Mouse (Mus musculus) midbrain, embryonic 11.5 days (tissue): Measurements from ENCODE around the gene Por. TPM values are rescaled to one million over a fixed set of nuclear protein-coding genes. Genes with fewer than 3 reads are reported as not detected.

ENCODE experiments used
- ATAC-seq: fragments of 200-750 bp; cut with Nextera tagmentation; 2 replicates; pipeline ENCODE4 v1.8.0; 2017; ENCODE audit warnings: moderate TSS enrichment, moderate library complexity; ENCODE audit not compliant: low FRiP score
- DNase-seq: peaks from one replicate; pipeline ENCODE4 v3.0.0; 2015; ENCODE audit warnings: low spot score; ENCODE audit errors: missing footprints
- H3K27ac ChIP-seq: fragments of 300-500 bp; sonication (generic); 2 replicates; pipeline ENCODE4 v1.5.1; 2014; ENCODE audit warnings: low read depth, low read length
- H3K27me3 ChIP-seq: fragments of 300-500 bp; sonication (generic); 2 replicates; pipeline ENCODE4 v1.6.1; 2014; ENCODE audit warnings: mild to moderate bottlenecking, low read length, moderate library complexity, mixed read lengths; ENCODE audit not compliant: control insufficient read depth, insufficient read depth
- H3K36me3 ChIP-seq: fragments of 300-500 bp; sonication (generic); 2 replicates; pipeline ENCODE4 v1.6.1; 2014; ENCODE audit warnings: mild to moderate bottlenecking, low read length, moderate library complexity, mixed read lengths; ENCODE audit not compliant: control insufficient read depth, insufficient read depth
- H3K4me1 ChIP-seq: fragments of 300-500 bp; sonication (generic); 2 replicates; pipeline ENCODE4 v1.6.1; 2014; ENCODE audit warnings: low read length; ENCODE audit not compliant: control insufficient read depth, insufficient read depth
- H3K4me2 ChIP-seq: fragments of 300-500 bp; sonication (generic); 2 replicates; pipeline ENCODE4 v1.6.1; 2014; ENCODE audit warnings: mild to moderate bottlenecking, moderate library complexity
- H3K4me3 ChIP-seq: fragments of 300-500 bp; sonication (generic); 2 replicates; pipeline ENCODE4 v1.5.1; 2014; ENCODE audit warnings: low read depth, low read length
- H3K9ac ChIP-seq: fragments of 300-500 bp; sonication (generic); 2 replicates; pipeline ENCODE4 v1.6.1; 2014; ENCODE audit warnings: low read length
- H3K9me3 ChIP-seq: fragments of 300-500 bp; sonication (generic); 2 replicates; pipeline ENCODE4 v1.6.1; 2016; ENCODE audit warnings: low read length; ENCODE audit not compliant: control insufficient read depth
- WGBS: fragments of 180-500 bp; shearing (Covaris S2); extraction: QIAGEN DNeasy Blood & Tissue Kit; methylation state at CpG from one replicate; pipeline ENCODE4 v1.1.7; 2014; 5-methylcytosine and 5-hydroxymethylcytosine counted together
- polyA plus RNA-seq: library from polyadenylated mRNA; unstranded; fragments of >200 nt; fragmentation: Nextera tagmentation; extraction: Ambion mirVana; gene quantifications from 2 replicates; pipeline ENCODE4 v1.2.1, GENCODE M21; 2014

The Por gene
- polyA plus RNA-seq, 1 experiment from 2014 or later: 95.4 TPM

DNA sequence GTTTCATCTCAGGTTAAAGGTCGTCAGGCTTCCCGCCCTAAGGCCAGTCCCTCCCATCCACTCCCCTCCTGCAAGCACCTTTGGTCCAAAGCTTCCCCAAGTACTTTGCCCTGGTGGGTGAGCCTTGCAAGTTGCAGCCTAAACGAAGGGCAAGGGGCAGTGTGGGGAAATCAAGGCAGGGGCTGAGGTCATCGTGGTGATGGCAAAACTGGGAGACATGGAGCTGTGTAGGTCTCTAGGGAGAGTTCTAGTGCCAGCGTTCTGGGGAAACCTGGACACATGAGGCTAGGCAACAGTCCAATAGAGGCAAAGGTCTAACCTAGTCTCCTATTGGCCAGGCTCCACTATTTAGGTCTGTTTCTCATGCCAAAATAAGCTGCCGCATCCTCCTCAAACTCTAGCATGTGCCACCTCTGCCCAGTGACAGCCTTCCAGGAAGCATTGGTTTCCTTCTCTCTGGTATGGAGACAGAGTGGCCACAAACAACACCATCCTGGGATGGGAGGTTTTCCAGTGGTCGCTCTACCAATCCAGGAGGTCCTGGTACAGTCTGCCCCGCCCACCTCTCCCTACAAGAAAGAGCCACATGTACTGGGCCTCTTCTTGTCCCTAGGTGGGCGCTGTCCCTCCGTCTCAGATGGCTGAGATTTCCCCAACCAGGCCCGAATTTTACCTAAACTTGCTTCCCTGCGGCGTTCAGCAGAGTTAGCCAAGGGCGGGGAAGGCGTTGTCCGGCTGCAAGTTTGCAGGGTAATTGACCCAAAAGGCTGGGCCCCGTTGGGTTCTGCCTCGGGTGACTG, 73.3 kb downstream of the Por start:
- Histone ChIP-seq H3K9me3 (peaks cover 8% of the 10 kb centered on the region; the same call in 1 of the 2 replicates), H3K4me1 (peaks cover 9% of the 10 kb centered on the region), H3K9ac (peak overlapping the region; percentile 80), H3K27me3 (no peaks in the 10 kb centered on the region), H3K27ac (no peak overlapping the region), H3K4me2 (peak overlapping the region; percentile 94), H3K36me3 (no peaks in the 10 kb centered on the region), H3K4me3 (peak overlapping the region; percentile 91)
- 19% methylated on average over 18 of the region's 18 CpGs for WGBS
- ATAC-seq (peak; percentile 49), DNase-seq (peak; percentile 91)

- DNase-seq (peak; percentile 97), ATAC-seq (peak; percentile 94)
- H3K27me3 ChIP-seq: no peaks in the 10 kb centered on the region
- peak within 1 kb of the TSS; percentile 80 for H3K9ac ChIP-seq
- H3K27ac ChIP-seq: no peak within 1 kb of the TSS
- H3K36me3 ChIP-seq: no peaks in the 10 kb centered on the region
- H3K4me2 ChIP-seq: peak within 1 kb of the TSS; percentile 94
- peaks cover 9% of the 10 kb centered on the region for H3K4me1 ChIP-seq
- WGBS: under 1% methylated on average over 60 of the region's 60 CpGs
- H3K9me3 ChIP-seq: peaks cover 8% of the 10 kb centered on the region; the same call in 1 of the 2 replicates
- H3K4me3 ChIP-seq: peak within 1 kb of the TSS; percentile 91
These were observed 74.1 kb downstream of the Por start, which contains the start of gene Tmem120a for GRCm38 (mm10) chr5:135743741-135744609. Tmem120a (minus strand) TSS chr5:135744448.

GRCm38 (mm10) chr5:135744742-135745141, 74.9 kb downstream of the Por start:
- H3K4me2 ChIP-seq: peak overlapping the region; percentile 94
- no peak overlapping the region for H3K27ac ChIP-seq
- DNase-seq (no peak), ATAC-seq (peak; percentile 12; the same call in 1 of the 2 replicates)
- WGBS: 16% methylated on average over 12 of the region's 12 CpGs
- peaks cover 9% of the 10 kb centered on the region for H3K4me1 ChIP-seq
- peak overlapping the region; percentile 91 for H3K4me3 ChIP-seq
- H3K9ac ChIP-seq: peak overlapping the region; percentile 80; the same call in 1 of the 2 replicates
- no peaks in the 10 kb centered on the region for H3K36me3 ChIP-seq
- H3K9me3 ChIP-seq: peaks cover 8% of the 10 kb centered on the region; the same call in 1 of the 2 replicates
- no peaks in the 10 kb centered on the region for H3K27me3 ChIP-seq

GRCm38 (mm10) chr5:135751041-135751440, 81.2 kb downstream of the Por start:
- ATAC-seq: no peak
- DNase-seq: no peak
- no peak overlapping the region for H3K27ac ChIP-seq
- H3K4me1 ChIP-seq: no peaks in the 10 kb centered on the region
- no peak overlapping the region for H3K9ac ChIP-seq
- H3K4me2 ChIP-seq: no peak overlapping the region
- no peak overlapping the region for H3K4me3 ChIP-seq
- H3K9me3 ChIP-seq: peaks cover 8% of the 10 kb centered on the region; the same call in 1 of the 2 replicates
- WGBS: 88% methylated on average over 1 of the region's 1 CpGs
- no peaks in the 10 kb centered on the region for H3K36me3 ChIP-seq
- no peaks in the 10 kb centered on the region for H3K27me3 ChIP-seq

DNA sequence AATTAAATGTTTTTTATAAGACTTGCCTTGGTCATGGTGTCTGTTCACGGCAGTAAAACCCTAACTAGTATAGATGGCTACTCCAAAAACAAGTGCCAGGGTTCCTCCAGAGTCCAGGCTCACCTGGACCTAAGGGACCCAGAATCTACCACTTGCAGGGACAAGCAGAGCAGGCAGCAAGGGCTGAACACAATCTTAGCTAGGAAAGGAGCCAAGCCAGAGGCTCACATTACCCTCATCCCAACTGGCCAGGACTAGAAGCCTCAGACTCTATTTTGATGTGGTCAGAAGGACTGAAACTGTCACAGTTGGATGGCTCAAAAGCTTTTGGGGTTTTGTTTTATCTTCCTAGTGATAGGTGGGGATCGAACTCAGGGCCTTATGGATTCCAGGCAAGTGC, 81.8 kb downstream of the Por start:
- no peaks in the 10 kb centered on the region for H3K36me3 ChIP-seq
- H3K4me3 ChIP-seq: no peak overlapping the region
- no peaks in the 10 kb centered on the region for H3K27me3 ChIP-seq
- 76% methylated on average over 2 of the region's 2 CpGs for WGBS
- H3K9me3 ChIP-seq: peaks cover 8% of the 10 kb centered on the region; the same call in 1 of the 2 replicates
- ATAC-seq (no peak), DNase-seq (peak; percentile 23)
- no peak overlapping the region for H3K27ac ChIP-seq
- no peak overlapping the region for H3K9ac ChIP-seq
- H3K4me2 ChIP-seq: no peak overlapping the region
- no peaks in the 10 kb centered on the region for H3K4me1 ChIP-seq

DNA sequence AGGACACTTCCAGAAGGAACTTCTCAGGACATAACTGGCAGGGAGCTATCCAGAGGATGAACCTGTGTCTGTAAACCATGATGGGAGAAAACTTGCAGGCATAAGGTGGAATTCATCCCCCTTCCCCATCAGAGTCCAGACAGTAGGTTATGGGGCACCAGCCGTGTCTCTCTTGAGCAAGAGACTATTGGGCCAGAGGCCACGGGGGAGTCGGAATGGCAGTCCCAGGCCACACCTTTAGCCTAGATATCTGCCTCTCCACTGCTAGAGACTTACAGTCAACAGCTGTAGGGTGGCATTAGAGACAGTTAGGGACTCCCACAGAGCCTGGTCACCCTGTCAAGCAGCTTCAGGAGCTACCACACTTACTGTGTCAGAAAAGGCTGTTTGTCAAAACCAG, 92.0 kb downstream of the Por start:
- 78% methylated on average over 3 of the region's 3 CpGs for WGBS
- H3K36me3 ChIP-seq: no peaks in the 10 kb centered on the region
- H3K9me3 ChIP-seq: no peaks in the 10 kb centered on the region

GRCm38 (mm10) chr5:135763526-135763925, 93.7 kb downstream of the Por start:
- Histone ChIP-seq H3K4me1 (no peaks in the 10 kb centered on the region), H3K9me3 (no peaks in the 10 kb centered on the region), H3K36me3 (no peaks in the 10 kb centered on the region), H3K4me3 (no peak overlapping the region), H3K9ac (no peak overlapping the region), H3K4me2 (no peak overlapping the region), H3K27ac (no peak overlapping the region), H3K27me3 (no peaks in the 10 kb centered on the region)
- WGBS: 5% methylated on average over 7 of the region's 7 CpGs
- ATAC-seq (no peak), DNase-seq (peak; percentile 99)

More for the DNA sequence above, 92.0 kb downstream of the Por start:
- Histone ChIP-seq H3K4me2 (no peak overlapping the region), H3K9ac (no peak overlapping the region), H3K27me3 (no peaks in the 10 kb centered on the region), H3K4me3 (no peak overlapping the region), H3K27ac (no peak overlapping the region), H3K4me1 (no peaks in the 10 kb centered on the region)
- ATAC-seq (no peak), DNase-seq (no peak)

GRCm38 (mm10) chr5:135764971-135765370, 95.1 kb downstream of the Por start:
- Histone ChIP-seq H3K4me2 (no peak overlapping the region), H3K4me3 (no peak overlapping the region), H3K9ac (no peak overlapping the region), H3K27me3 (no peaks in the 10 kb centered on the region), H3K9me3 (no peaks in the 10 kb centered on the region), H3K4me1 (no peaks in the 10 kb centered on the region), H3K27ac (no peak overlapping the region), H3K36me3 (no peaks in the 10 kb centered on the region)
- no peak for DNase-seq
- ATAC-seq: no peak
- 64% methylated on average over 3 of the region's 3 CpGs for WGBS
